Mouse (Mus musculus) small intestine, adult 2 months (tissue): ENCODE measurements around the gene Apbb2. TPM values are rescaled to one million over a fixed set of nuclear protein-coding genes. Genes with fewer than 3 reads are reported as not detected.

Source experiments
- H3K27ac ChIP-seq: fragments of 200-500 bp; 2 replicates; pipeline ENCODE4 v1.5.1; 2012; ENCODE audit warnings: low read depth, low read length, control low read depth, inconsistent platforms; ENCODE audit not compliant: insufficient read depth
- H3K27me3 ChIP-seq: fragments of 200-500 bp; 2 replicates; pipeline ENCODE4 v1.6.1; 2012; ENCODE audit warnings: mild to moderate bottlenecking, moderate library complexity, low read length, inconsistent platforms; ENCODE audit not compliant: control insufficient read depth, insufficient read depth
- H3K36me3 ChIP-seq: fragments of 200-500 bp; 2 replicates; pipeline ENCODE4 v1.6.1; 2012; ENCODE audit warnings: mild to moderate bottlenecking, low read length, control low read depth, inconsistent platforms; ENCODE audit not compliant: control insufficient read depth, insufficient read depth
- H3K4me1 ChIP-seq: fragments of 200-500 bp; 2 replicates; pipeline ENCODE4 v1.6.1; 2012; ENCODE audit warnings: low read length, inconsistent platforms, mixed read lengths; ENCODE audit not compliant: control insufficient read depth, insufficient read depth, insufficient read length
- H3K4me3 ChIP-seq: fragments of 200-500 bp; 2 replicates; pipeline ENCODE4 v1.5.1; 2012; ENCODE audit warnings: low read depth, mild to moderate bottlenecking, control low read depth, inconsistent platforms, low read length, moderate library complexity
- CTCF ChIP-seq: fragments of 200-500 bp; IDR thresholded peaks from 2 replicates; pipeline ENCODE4 v1.5.1; 2012; ENCODE audit warnings: low read depth, mild to moderate bottlenecking, control low read depth, inconsistent platforms, low read length, moderate library complexity, mixed read lengths; ENCODE audit not compliant: insufficient replicate concordance, insufficient read length; ENCODE audit errors: extremely low read depth
- POLR2A ChIP-seq: fragments of 200-500 bp; IDR thresholded peaks from 2 replicates; pipeline ENCODE4 v1.6.1; 2012; ENCODE audit warnings: low read depth, mild to moderate bottlenecking, control low read depth, inconsistent platforms, low read length, moderate library complexity
- WGBS: fragments of 180-500 bp; shearing (Covaris S2); methylation state at CpG from one replicate; pipeline ENCODE4 v1.1.7; 2018; 5-methylcytosine and 5-hydroxymethylcytosine counted together
- polyA plus RNA-seq: library from polyadenylated mRNA; depleted of rRNA; stranded (reverse); fragments of >200 nt; gene quantifications from 2 replicates; pipeline ENCODE4 v1.2.3, GENCODE M21; 2012

The Apbb2 gene
- polyA plus RNA-seq, 1 experiment, result 8.3 TPM

DNA sequence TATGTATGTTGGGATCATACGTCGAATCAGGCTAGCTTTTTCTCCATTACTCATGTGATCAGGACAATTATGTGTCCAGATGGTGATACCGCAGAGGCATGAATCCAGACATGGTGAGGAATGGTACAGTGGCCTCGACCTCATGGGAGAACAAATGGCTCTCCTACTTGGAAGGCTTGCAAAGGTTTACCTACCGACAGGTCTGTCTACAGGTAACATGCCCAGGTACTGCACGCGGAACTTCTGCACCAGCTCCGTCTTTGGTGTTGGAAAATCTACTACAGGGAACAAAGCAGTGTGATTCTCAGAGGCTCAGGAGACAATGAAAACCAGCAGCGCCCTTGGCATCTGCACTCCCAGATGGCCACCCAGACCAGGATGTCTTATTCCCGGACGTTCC lies 307.8 kb downstream of the Apbb2 start:
- 95% methylated on average over 11 of the region's 11 CpGs for WGBS
- no peaks in the 10 kb centered on the region for H3K27me3 ChIP-seq

DNA sequence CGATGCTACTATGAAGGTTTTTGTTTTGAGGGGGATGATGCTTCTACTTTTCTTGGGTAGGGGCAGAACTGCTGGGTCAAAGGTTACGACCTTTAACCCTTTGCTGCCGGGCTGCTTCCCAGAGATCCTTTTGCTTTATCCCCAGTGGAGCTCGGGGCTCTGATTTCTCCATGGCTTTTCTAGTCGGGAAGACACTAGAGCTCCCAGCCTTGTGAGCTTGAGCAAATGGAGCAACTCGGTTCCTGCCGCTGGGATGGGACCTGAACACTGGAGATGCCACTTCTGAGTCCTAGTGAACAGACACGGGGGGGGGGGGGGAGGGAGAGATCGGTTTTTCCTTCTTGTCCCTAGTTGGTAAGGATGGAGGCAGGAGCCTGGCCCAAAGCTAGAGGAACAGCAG lies 308.3 kb downstream of the Apbb2 start:
- Histone ChIP-seq H3K27ac (no peak overlapping the region), H3K27me3 (no peaks in the 10 kb centered on the region), H3K4me3 (no peak overlapping the region), H3K36me3 (peaks cover 26% of the 10 kb centered on the region), H3K4me1 (no peaks in the 10 kb centered on the region)
- TF ChIP-seq POLR2A, result no peak
- no peak for TF ChIP-seq CTCF
- 79% methylated on average over 9 of the region's 9 CpGs for WGBS

More for the DNA sequence above, 307.8 kb downstream of the Apbb2 start:
- TF ChIP-seq CTCF (no peak), POLR2A (no peak)
- H3K4me3 ChIP-seq, result no peak overlapping the region
- H3K36me3 ChIP-seq, result peaks cover 26% of the 10 kb centered on the region
- no peak overlapping the region for H3K27ac ChIP-seq
- no peaks in the 10 kb centered on the region for H3K4me1 ChIP-seq

DNA sequence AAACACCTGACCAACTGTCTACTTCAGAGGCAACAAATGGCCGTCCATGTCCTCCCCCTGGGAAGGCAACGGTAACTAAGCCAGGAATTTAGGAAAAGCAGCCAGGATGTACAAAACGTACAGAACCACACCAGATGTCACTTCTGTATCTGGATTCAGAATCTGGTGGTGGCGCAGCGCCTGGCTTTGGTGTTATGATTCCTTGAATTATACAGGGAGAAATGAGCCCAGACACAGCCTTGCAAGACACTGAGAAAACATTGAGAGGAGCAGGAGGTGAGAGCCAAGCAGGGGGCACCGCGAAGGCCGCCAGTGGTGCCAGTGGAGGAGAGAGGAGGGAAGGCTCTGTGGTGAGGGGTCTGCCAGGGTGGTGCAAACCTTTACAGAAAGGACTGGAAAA lies 313.1 kb downstream of the Apbb2 start:
- no peaks in the 10 kb centered on the region for H3K27me3 ChIP-seq
- no peak overlapping the region for H3K27ac ChIP-seq
- peaks cover 35% of the 10 kb centered on the region for H3K36me3 ChIP-seq
- no peak overlapping the region for H3K4me3 ChIP-seq
- 91% methylated on average over 8 of the region's 8 CpGs for WGBS
- TF ChIP-seq CTCF (no peak), POLR2A (no peak)
- no peaks in the 10 kb centered on the region for H3K4me1 ChIP-seq

DNA sequence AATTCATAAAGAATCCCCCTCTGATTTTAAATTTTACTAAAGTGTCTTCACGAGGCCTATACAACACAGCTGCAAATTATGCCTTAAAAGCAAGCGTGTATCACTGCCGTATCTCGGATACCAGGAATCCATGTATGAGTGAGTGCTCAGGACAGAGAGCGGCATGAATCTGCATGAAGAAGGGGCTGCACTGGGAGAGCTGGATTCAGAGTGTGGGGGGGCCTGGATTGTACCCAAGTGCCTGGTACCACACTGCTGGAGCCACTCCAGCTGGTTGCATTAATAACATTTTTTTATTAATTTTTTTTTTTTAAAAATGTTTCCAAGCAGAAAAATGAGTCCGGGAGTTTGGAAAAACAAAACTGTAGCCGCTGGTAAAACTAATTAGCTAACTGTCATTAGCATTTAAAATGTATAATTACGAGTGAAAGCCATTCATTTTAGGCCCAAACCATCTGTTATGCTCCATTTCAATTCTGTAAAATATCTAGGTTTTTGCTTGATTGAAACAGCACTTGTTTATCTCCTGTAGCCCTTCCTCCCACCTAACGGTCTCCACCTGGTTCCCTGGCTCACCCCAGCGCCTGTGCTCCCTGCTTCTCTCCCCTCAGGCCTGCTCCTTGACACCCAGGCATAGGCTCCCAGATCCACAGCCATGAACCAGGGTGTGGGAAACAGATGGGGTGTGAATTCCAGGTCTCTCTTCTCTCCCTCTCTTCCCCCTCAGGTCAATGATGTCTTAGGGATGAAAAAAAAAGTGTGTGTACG lies 314.1 kb downstream of the Apbb2 start:
- Histone ChIP-seq H3K4me3 (no peak overlapping the region), H3K27ac (no peak overlapping the region), H3K27me3 (no peaks in the 10 kb centered on the region), H3K4me1 (no peaks in the 10 kb centered on the region), H3K36me3 (peaks cover 38% of the 10 kb centered on the region)
- 93% methylated on average over 11 of the region's 11 CpGs for WGBS
- TF ChIP-seq CTCF (no peak), POLR2A (no peak)

DNA sequence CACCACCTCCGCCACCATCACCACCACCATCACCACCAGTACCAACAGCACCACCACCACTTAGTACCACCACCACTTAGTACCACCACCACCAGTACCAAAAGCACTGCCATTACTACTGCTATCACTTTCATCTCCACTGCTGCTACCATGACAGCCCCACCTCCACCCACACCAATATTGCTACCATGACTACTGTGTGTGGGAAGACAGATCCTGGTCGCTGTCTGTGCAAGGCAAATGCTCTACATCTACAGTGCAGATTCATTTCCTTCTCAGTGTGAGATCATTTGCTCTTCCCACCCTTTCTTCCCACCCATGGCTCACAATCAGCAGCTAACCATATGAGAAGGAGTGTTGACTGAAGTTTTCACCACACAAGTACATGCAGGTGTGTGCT lies 315.7 kb downstream of the Apbb2 start:
- H3K27ac ChIP-seq, result no peak overlapping the region
- peaks cover 32% of the 10 kb centered on the region for H3K36me3 ChIP-seq
- 93% methylated on average over 2 of the region's 2 CpGs for WGBS
- H3K4me1 ChIP-seq, result no peaks in the 10 kb centered on the region
- no peak overlapping the region for H3K4me3 ChIP-seq
- TF ChIP-seq CTCF, result no peak
- TF ChIP-seq POLR2A, result no peak
- H3K27me3 ChIP-seq, result no peaks in the 10 kb centered on the region

DNA sequence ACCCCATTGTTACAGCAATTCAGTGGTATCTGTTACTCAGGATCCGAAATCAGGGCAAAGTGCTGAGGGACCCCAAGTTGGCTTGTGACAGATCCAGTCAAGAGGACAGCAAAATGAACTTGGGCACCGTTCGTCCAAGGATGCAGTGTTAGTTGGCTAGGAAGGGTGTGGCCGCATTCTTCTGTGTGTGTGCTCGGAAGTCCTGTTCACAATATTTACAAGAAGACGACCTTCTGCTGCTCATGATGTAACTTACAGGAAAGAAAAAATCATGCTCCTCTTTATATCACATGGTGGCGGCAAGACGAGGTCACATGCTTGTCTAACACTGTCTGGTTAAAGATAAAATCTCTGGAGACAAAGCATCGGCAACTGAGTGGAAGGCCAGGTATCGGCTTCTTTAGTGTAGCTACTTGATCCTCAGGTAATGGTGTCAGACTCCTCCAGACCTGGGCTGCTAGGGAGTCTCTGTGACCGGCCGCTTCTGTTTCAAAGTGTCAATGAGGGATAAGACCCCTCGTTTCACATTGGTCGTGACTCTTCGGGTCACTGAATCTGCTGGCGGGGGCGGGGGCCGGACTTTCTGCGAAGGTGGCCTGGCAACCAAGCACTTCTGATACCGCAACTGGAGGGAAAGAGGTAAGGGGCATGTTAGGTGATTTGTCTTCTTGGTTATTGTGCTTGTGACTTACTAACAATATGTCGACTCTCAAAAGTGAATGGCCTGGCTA lies 316.3 kb downstream of the Apbb2 start:
- no peaks in the 10 kb centered on the region for H3K4me1 ChIP-seq
- no peaks in the 10 kb centered on the region for H3K27me3 ChIP-seq
- peaks cover 28% of the 10 kb centered on the region for H3K36me3 ChIP-seq
- WGBS, result 87% methylated on average over 21 of the region's 21 CpGs
- TF ChIP-seq CTCF (no peak), POLR2A (no peak)
- H3K4me3 ChIP-seq, result no peak overlapping the region
- H3K27ac ChIP-seq, result no peak overlapping the region

DNA sequence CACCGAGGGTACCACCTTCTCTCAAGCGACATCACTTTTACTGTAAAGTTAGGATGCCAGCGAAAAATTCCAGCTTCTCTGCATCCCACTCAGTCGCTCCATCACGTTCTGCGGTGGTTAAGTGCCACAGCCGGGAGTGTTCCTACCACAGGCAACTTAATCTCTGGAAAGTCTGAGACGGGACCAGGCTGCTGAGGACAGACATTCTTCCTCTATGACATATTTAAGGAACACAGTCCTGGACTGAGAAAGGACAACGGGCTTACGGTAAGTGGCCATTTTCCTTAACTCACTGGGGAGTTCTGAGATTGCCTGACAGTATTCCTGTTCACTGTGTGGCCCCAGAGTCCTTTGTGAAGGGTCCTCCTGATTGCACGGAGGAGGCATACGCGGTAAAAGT lies 318.0 kb downstream of the Apbb2 start:
- TF ChIP-seq POLR2A, result no peak
- no peak for TF ChIP-seq CTCF
- Histone ChIP-seq H3K36me3 (peaks cover 19% of the 10 kb centered on the region), H3K4me1 (no peaks in the 10 kb centered on the region), H3K4me3 (no peak overlapping the region), H3K27ac (no peak overlapping the region), H3K27me3 (no peaks in the 10 kb centered on the region)
- WGBS, result 91% methylated on average over 13 of the region's 13 CpGs
